Mouse (Mus musculus) forebrain, postnatal 0 days (tissue): Measurements from ENCODE around the gene Setd5. TPM values are rescaled to one million over a fixed set of nuclear protein-coding genes. Genes with fewer than 3 reads are reported as not detected.

Source experiments
- ATAC-seq: fragments of 200-750 bp; cut with Nextera tagmentation; 2 replicates; pipeline ENCODE4 v1.8.0; 2017; ENCODE audit warnings: mild to moderate bottlenecking, moderate library complexity
- DNase-seq: peaks from one replicate; pipeline ENCODE4 v3.0.0-alpha.2; 2015
- H3K27ac ChIP-seq: fragments of 300-500 bp; sonication (generic); 2 replicates; pipeline ENCODE4 v1.5.1; 2014; ENCODE audit warnings: low read depth, mild to moderate bottlenecking, antibody characterized with exemption, low read length, moderate library complexity, mixed read lengths
- H3K27me3 ChIP-seq: fragments of 300-500 bp; sonication (generic); 2 replicates; pipeline ENCODE4 v1.6.1; 2014; ENCODE audit warnings: mild to moderate bottlenecking, low read length, mixed read lengths; ENCODE audit not compliant: insufficient read depth
- H3K36me3 ChIP-seq: fragments of 300-500 bp; sonication (generic); 2 replicates; pipeline ENCODE4 v1.6.1; 2014; ENCODE audit warnings: mild to moderate bottlenecking, moderate library complexity; ENCODE audit not compliant: insufficient read depth
- H3K4me1 ChIP-seq: fragments of 300-500 bp; sonication (generic); 2 replicates; pipeline ENCODE4 v1.6.1; 2014; ENCODE audit warnings: antibody characterized with exemption; ENCODE audit not compliant: insufficient read depth
- H3K4me2 ChIP-seq: fragments of 300-500 bp; sonication (generic); 2 replicates; pipeline ENCODE4 v1.6.1; 2014; ENCODE audit warnings: low read depth, mild to moderate bottlenecking, moderate library complexity
- H3K4me3 ChIP-seq: fragments of 300-500 bp; sonication (generic); 2 replicates; pipeline ENCODE4 v1.5.1; 2014; ENCODE audit warnings: low read depth, low read length, mixed read lengths
- H3K9ac ChIP-seq: fragments of 300-500 bp; sonication (generic); 2 replicates; pipeline ENCODE4 v1.6.1; 2014; ENCODE audit warnings: mild to moderate bottlenecking
- H3K9me3 ChIP-seq: fragments of 300-500 bp; sonication (generic); 2 replicates; pipeline ENCODE4 v1.6.1; 2016; ENCODE audit warnings: low read length
- CTCF ChIP-seq: sonication (generic); IDR thresholded peaks from 2 replicates; pipeline ENCODE4 v1.5.1; 2016; ENCODE audit warnings: antibody characterized with exemption, control low read depth, low read depth
- WGBS: fragments of 180-500 bp; shearing (Covaris S2); extraction: QIAGEN DNeasy Blood & Tissue Kit; methylation state at CpG from one replicate; pipeline ENCODE4 v1.1.7; 2014; 5-methylcytosine and 5-hydroxymethylcytosine counted together
- polyA plus RNA-seq: library from polyadenylated mRNA; unstranded; fragments of >200 nt; fragmentation: Nextera tagmentation; extraction: Ambion mirVana; gene quantifications from 2 replicates; pipeline ENCODE4 v1.2.1, GENCODE M21; 2015
- total RNA-seq: library from RNA; depleted of rRNA; stranded (reverse); fragments of >200 nt; gene quantifications from 2 replicates; pipeline ENCODE4 v1.2.3, GENCODE M21; 2014

Gene Setd5
- total and polyA plus RNA-seq, 2 experiments from 2014 or later, result 48.6 to 103 TPM

- ATAC-seq, result peak; percentile 29
- peaks cover 12% of the 10 kb centered on the region for H3K4me1 ChIP-seq
- H3K27ac ChIP-seq, result peak overlapping the region; percentile 91
- no peaks in the 10 kb centered on the region for H3K27me3 ChIP-seq
- H3K36me3 ChIP-seq, result peaks cover 8% of the 10 kb centered on the region
- peak overlapping the region; percentile 77 for H3K4me3 ChIP-seq
- DNase-seq, result no peak
- H3K9me3 ChIP-seq, result no peaks in the 10 kb centered on the region
- peak overlapping the region; percentile 91 for H3K4me2 ChIP-seq
- peak overlapping the region; percentile 73 for H3K9ac ChIP-seq
- WGBS, result under 1% methylated on average over 11 of the region's 11 CpGs
- TF ChIP-seq CTCF, result no peak
Observed at GRCm38 (mm10) chr6:113045575-113045974, 31.6 kb upstream of the Setd5 start.

GRCm38 (mm10) chr6:113046041-113046975 is 30.9 kb upstream of the Setd5 start, which contains the start of gene Thumpd3:
Gene Thumpd3 (plus strand): TSS chr6:113046225.
- Histone ChIP-seq H3K27ac (peak within 1 kb of the TSS; percentile 91), H3K4me3 (peak within 1 kb of the TSS; percentile 77), H3K4me1 (peaks cover 12% of the 10 kb centered on the region), H3K9ac (peak within 1 kb of the TSS; percentile 73), H3K4me2 (peak within 1 kb of the TSS; percentile 91), H3K9me3 (no peaks in the 10 kb centered on the region), H3K36me3 (peaks cover 13% of the 10 kb centered on the region), H3K27me3 (no peaks in the 10 kb centered on the region)
- ATAC-seq (peak; percentile 100), DNase-seq (peak; percentile 98)
- WGBS, result 3% methylated on average over 59 of the region's 59 CpGs
- TF ChIP-seq CTCF, result peak; percentile 20; the same call in 1 of the 2 replicates

DNA sequence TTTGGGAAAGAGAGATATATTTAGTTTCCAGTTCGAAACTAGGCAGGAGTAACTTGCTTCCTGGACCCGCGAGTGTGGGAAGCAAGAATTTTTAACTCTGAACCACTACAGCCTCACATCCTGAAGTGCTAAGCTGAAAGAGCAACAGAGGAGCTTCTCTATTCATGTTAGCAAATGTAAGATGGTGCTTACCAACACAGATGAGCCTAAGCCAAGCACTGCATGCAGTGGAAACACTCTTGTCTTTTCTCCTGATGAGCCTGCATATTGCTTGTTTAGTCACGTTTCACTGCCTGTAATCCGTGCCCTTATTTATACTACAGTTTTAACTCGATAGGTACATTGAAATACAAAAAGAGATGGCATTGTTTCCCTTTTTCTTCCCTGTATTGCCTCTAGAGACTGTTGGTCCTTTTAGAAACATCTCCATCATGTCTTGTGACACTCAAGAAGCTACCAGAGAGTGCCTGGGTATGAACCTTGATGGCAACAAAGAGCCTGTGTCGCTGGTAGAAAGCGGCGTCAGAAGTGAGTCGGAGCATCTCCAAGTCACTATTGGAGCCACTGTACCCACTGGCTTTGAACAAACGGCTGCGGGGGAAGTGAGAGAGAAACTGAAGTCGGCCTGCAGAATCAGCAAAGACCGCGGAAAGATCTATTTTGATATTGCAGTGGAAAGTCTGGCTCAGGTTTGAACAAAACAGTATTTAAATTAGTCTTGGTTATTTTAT is 30.0 kb upstream of the Setd5 start:
- H3K27ac ChIP-seq, result peak overlapping the region; percentile 79; the same call in 1 of the 2 replicates
- peaks cover 19% of the 10 kb centered on the region for H3K36me3 ChIP-seq
- peak overlapping the region; percentile 77 for H3K4me3 ChIP-seq
- 70% methylated on average over 15 of the region's 15 CpGs for WGBS
- no peaks in the 10 kb centered on the region for H3K27me3 ChIP-seq
- no peak for ATAC-seq
- peak overlapping the region; percentile 91 for H3K4me2 ChIP-seq
- H3K4me1 ChIP-seq, result peaks cover 12% of the 10 kb centered on the region
- TF ChIP-seq CTCF, result no peak
- no peaks in the 10 kb centered on the region for H3K9me3 ChIP-seq
- peak overlapping the region; percentile 70 for H3K9ac ChIP-seq
- DNase-seq, result no peak

- Histone ChIP-seq H3K4me1 (peaks cover 12% of the 10 kb centered on the region), H3K27me3 (no peaks in the 10 kb centered on the region), H3K4me2 (no peak overlapping the region), H3K27ac (no peak overlapping the region), H3K9me3 (no peaks in the 10 kb centered on the region), H3K9ac (no peak overlapping the region), H3K36me3 (peaks cover 29% of the 10 kb centered on the region), H3K4me3 (no peak overlapping the region)
- WGBS, result 98% methylated on average over 2 of the region's 2 CpGs
- no peak for TF ChIP-seq CTCF
- ATAC-seq (no peak), DNase-seq (no peak)
Observed at GRCm38 (mm10) chr6:113048371-113048770, 28.8 kb upstream of the Setd5 start.

DNA sequence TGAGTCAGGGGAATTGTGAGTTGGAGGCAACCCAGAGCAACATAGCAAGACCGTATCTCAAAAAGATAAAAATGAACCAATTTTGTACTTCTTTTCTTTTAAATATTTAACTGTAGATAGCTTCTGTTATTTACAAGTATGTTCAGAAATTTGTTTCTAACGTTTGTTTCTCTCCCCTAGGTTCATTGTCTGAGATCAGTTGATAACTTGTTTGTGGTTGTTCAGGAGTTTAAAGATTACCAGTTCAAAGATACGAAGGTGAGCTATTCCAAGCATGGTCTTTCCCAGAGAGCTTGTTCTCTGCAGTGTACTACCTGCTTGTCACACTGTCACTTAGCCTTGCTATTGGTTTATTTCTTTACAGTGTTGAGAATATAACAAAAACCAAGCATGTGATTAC is 28.0 kb upstream of the Setd5 start:
- Histone ChIP-seq H3K4me1 (peaks cover 12% of the 10 kb centered on the region), H3K9me3 (no peaks in the 10 kb centered on the region), H3K9ac (no peak overlapping the region), H3K27ac (no peak overlapping the region), H3K4me3 (no peak overlapping the region), H3K27me3 (no peaks in the 10 kb centered on the region), H3K36me3 (peaks cover 35% of the 10 kb centered on the region), H3K4me2 (no peak overlapping the region)
- DNase-seq, result no peak
- ATAC-seq, result no peak
- no peak for TF ChIP-seq CTCF
- 97% methylated on average over 3 of the region's 3 CpGs for WGBS

DNA sequence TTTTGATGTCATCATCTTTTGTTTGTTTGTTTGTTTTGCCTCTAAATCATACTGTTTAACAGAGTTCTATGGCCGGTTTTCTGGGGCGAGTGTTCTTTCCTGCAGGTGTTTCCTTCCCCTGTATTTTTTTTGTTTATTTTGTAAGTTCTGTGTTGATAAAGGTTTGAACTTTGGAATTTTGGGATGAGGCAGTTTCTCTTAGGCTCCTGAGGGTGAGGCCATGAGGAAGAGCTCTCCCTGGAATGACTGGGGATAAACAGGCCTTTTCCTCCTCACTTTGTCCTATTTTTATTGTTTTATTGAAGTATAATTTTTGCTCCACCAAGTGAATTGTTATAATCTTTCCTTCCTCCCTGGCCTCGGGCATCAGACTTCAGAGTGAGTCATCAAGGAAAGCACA is 24.2 kb upstream of the Setd5 start:
- 78% methylated on average over 3 of the region's 3 CpGs for WGBS
- DNase-seq (no peak), ATAC-seq (no peak)
- TF ChIP-seq CTCF, result no peak
- Histone ChIP-seq H3K9ac (no peak overlapping the region), H3K9me3 (no peaks in the 10 kb centered on the region), H3K36me3 (peaks cover 60% of the 10 kb centered on the region), H3K27ac (no peak overlapping the region), H3K4me2 (no peak overlapping the region), H3K4me1 (0 out of 2 replicates have a peak, but pooled peaks cover 2% of the 10 kb centered on the region), H3K27me3 (no peaks in the 10 kb centered on the region), H3K4me3 (no peak overlapping the region)
